Mouse (Mus musculus) lung, embryonic 14.5 days (tissue): ENCODE measurements around the gene Map6. TPM values are rescaled to one million over a fixed set of nuclear protein-coding genes. Genes with fewer than 3 reads are reported as not detected.
A peak's percentile ranks its signal among the peaks of the same experiment; 100 is the strongest.

ENCODE experiments used
- ATAC-seq: fragments of 200-750 bp; cut with Nextera tagmentation; 2 replicates; pipeline ENCODE4 v1.8.0; 2017; ENCODE audit warnings: mild to moderate bottlenecking, moderate TSS enrichment, moderate library complexity; ENCODE audit not compliant: insufficient read depth
- DNase-seq: peaks from one replicate; pipeline ENCODE4 v3.0.0-alpha.2; 2015
- H3K27ac ChIP-seq: fragments of 300-500 bp; sonication (generic); 2 replicates; pipeline ENCODE4 v1.5.1; 2014; ENCODE audit warnings: low read depth, mild to moderate bottlenecking, moderate library complexity
- H3K27me3 ChIP-seq: fragments of 300-500 bp; sonication (generic); 2 replicates; pipeline ENCODE4 v1.6.1; 2014; ENCODE audit warnings: low read length, control low read depth; ENCODE audit not compliant: insufficient read depth
- H3K36me3 ChIP-seq: fragments of 300-500 bp; sonication (generic); 2 replicates; pipeline ENCODE4 v1.6.1; 2014; ENCODE audit warnings: control low read depth; ENCODE audit not compliant: insufficient read depth
- H3K4me1 ChIP-seq: fragments of 300-500 bp; sonication (generic); 2 replicates; pipeline ENCODE4 v1.6.1; 2014; ENCODE audit warnings: antibody characterized with exemption, control low read depth; ENCODE audit not compliant: insufficient read depth
- H3K4me2 ChIP-seq: fragments of 300-500 bp; sonication (generic); 2 replicates; pipeline ENCODE4 v1.6.1; 2014; ENCODE audit warnings: mild to moderate bottlenecking
- H3K4me3 ChIP-seq: fragments of 300-500 bp; sonication (generic); 2 replicates; pipeline ENCODE4 v1.5.1; 2014; ENCODE audit warnings: low read depth, low read length
- H3K9ac ChIP-seq: fragments of 300-500 bp; sonication (generic); 2 replicates; pipeline ENCODE4 v1.6.1; 2014
- H3K9me3 ChIP-seq: fragments of 300-500 bp; sonication (generic); 2 replicates; pipeline ENCODE4 v1.6.1; 2016; ENCODE audit warnings: low read depth, low read length, control low read depth
- CTCF ChIP-seq: IDR thresholded peaks from 2 replicates; pipeline ENCODE4 v1.5.1; 2016; ENCODE audit warnings: antibody characterized with exemption, low read depth
- WGBS: fragments of 180-500 bp; shearing (Covaris S2); extraction: QIAGEN DNeasy Blood & Tissue Kit; methylation state at CpG from one replicate; pipeline ENCODE4 v1.1.7; 2014; 5-methylcytosine and 5-hydroxymethylcytosine counted together
- polyA plus RNA-seq: library from polyadenylated mRNA; unstranded; fragments of >200 nt; fragmentation: Nextera tagmentation; extraction: Ambion mirVana; gene quantifications from 2 replicates; pipeline ENCODE4 v1.2.1, GENCODE M21; 2014

Gene Map6
- polyA plus RNA-seq, 1 experiment from 2014 or later = 2.0 TPM

GRCm38 (mm10) chr7:99380491-99381213, 113.4 kb downstream of the Map6 start:
- H3K4me3 ChIP-seq = peak overlapping the region; percentile 63
- peaks cover 22% of the 10 kb centered on the region for H3K4me1 ChIP-seq
- no peaks in the 10 kb centered on the region for H3K9me3 ChIP-seq
- WGBS = under 1% methylated on average over 24 of the region's 24 CpGs
- DNase-seq (peak; percentile 84), ATAC-seq (peak; percentile 73)
- H3K27ac ChIP-seq = peak overlapping the region; percentile 93
- H3K4me2 ChIP-seq = peak overlapping the region; percentile 95
- H3K36me3 ChIP-seq = no peaks in the 10 kb centered on the region
- peak; percentile 70 for TF ChIP-seq CTCF
- no peaks in the 10 kb centered on the region for H3K27me3 ChIP-seq
- peak overlapping the region; percentile 72 for H3K9ac ChIP-seq

DNA sequence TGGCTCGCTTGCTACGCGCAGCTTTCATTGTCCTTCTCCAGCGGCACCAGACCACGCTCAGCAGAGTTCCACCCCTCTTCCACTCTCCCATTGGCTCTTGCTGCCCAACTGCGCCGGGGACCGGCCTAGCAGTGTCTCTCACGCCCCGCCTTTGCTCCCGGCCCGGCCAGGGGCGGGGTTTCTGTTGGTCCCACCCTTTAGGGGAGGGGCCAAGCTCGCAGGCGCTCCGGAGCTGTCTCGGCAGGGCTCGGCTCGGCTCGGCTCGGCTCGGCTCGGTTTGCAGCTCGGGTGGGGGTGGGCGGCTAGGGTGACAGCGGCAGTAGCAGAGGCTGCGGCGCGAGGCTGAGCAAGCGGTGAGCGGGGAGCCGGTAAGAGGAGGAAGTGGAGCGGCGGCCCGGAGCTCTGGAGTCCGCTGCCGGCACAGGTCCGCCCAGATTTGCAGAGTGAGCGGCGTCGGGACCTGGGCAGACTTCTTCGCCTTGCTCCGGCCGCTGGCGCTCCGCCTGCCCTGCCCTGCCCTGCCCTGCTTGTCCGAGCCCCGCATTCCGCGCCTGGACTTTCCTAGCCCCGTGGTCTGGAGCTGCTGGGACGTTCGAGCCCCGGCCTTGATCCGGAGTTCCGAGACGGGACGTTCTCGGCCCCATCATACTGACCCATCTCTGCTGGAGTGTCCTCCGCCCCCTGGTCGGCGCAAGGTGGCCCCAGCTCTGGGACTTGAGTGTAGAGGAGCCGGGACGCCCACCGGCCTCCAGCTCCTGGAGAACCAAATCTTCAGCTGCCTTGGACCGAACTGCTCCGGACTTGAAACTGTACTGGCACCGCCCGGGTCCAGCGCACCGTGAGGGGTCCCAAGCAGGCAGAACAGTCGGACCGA, 114.2 kb downstream of the Map6 start, which contains the start of gene Gdpd5:
TSS of gene Gdpd5 (plus strand) at position 201 of the 874 bp plus-strand sequence.
- Histone ChIP-seq H3K9me3 (no peaks in the 10 kb centered on the region), H3K27me3 (no peaks in the 10 kb centered on the region), H3K4me3 (peak within 1 kb of the TSS; percentile 63), H3K4me2 (peak within 1 kb of the TSS; percentile 95), H3K36me3 (no peaks in the 10 kb centered on the region), H3K9ac (peak within 1 kb of the TSS; percentile 72), H3K4me1 (peaks cover 22% of the 10 kb centered on the region), H3K27ac (peak within 1 kb of the TSS; percentile 93)
- TF ChIP-seq CTCF = no peak
- ATAC-seq (peak; percentile 96), DNase-seq (peak; percentile 99)
- WGBS = under 1% methylated on average over 73 of the region's 73 CpGs

DNA sequence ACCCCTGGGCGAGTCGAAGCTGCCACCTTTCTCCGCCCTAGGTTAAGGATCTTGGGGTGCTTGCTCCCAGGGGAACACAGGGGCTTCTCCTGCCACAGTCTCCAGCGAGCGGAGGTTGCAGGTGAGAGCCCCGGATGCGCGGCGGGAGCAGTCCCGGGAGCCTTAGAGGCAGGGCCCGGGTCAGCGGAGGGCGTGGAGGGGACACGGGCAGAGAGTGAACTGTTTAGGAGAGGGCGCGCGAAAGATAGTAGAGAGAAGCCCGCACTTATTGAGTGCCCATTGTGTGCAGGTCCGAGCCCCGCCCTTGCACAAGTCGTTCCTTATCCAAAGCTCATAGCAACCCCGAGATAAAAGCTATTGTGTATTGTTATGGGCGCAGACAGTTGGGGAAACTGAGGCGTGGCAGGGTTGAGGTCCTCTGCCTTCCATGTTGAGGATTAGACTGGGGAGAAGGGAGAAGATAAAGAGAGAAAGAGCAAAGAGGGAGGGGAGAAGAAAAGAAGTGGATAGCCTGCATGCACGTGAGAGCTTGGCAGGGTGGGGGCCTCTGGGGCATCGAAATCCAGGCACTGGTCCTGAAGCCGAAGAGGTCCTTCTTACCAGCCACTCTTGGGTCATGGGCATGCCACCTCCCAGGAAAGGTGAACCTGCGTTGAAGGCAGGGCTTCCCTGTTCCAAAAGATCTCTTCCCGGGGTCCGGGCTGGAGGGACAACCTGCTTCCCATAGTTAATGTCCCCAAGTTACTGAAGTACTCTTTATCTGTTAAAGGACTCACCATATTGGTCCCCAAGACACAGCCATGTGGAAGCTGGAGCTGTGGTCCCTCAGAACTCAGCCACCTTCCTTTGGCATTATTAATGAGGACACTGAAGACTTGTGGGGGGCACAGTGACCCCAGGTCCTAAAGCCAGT, 115.1 kb downstream of the Map6 start:
- WGBS = 6% methylated on average over 30 of the region's 30 CpGs
- H3K4me1 ChIP-seq = peaks cover 22% of the 10 kb centered on the region
- H3K9ac ChIP-seq = peak overlapping the region; percentile 68
- H3K27me3 ChIP-seq = no peaks in the 10 kb centered on the region
- DNase-seq = peak; percentile 19
- H3K27ac ChIP-seq = peak overlapping the region; percentile 77; the same call in 1 of the 2 replicates
- no peaks in the 10 kb centered on the region for H3K36me3 ChIP-seq
- TF ChIP-seq CTCF = no peak
- peak overlapping the region; percentile 95 for H3K4me2 ChIP-seq
- no peaks in the 10 kb centered on the region for H3K9me3 ChIP-seq
- H3K4me3 ChIP-seq = peak overlapping the region; percentile 63
- no peak for ATAC-seq

DNA sequence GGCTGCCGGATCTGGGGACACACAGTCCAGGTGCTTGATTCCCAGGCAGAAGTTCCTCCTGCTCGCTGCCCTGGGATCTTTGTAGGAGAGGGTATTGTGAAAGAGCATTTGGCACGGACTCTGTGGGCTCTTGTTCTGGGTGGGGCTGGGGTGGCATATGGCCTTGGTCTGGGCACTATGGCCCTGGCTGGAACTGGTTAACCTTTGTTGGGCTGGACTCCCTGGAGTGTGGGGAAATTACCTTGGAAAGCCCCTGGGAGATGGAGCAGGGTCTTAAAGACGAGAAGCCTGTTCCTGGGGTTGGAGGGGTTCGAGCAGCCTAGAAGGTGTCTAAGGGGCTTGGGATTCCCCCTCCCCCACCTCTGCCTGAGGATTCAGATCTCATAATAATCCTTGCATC, 116.0 kb downstream of the Map6 start:
- DNase-seq (no peak), ATAC-seq (no peak)
- TF ChIP-seq CTCF = no peak
- H3K4me2 ChIP-seq = peak overlapping the region; percentile 95
- no peaks in the 10 kb centered on the region for H3K27me3 ChIP-seq
- no peaks in the 10 kb centered on the region for H3K36me3 ChIP-seq
- peak overlapping the region; percentile 68 for H3K9ac ChIP-seq
- WGBS = 60% methylated on average over 5 of the region's 5 CpGs
- H3K27ac ChIP-seq = peak overlapping the region; percentile 65
- H3K4me1 ChIP-seq = peaks cover 22% of the 10 kb centered on the region
- no peaks in the 10 kb centered on the region for H3K9me3 ChIP-seq
- peak overlapping the region; percentile 63 for H3K4me3 ChIP-seq

GRCm38 (mm10) chr7:99384101-99384611, 116.9 kb downstream of the Map6 start:
- Histone ChIP-seq H3K9me3 (no peaks in the 10 kb centered on the region), H3K9ac (peak overlapping the region; percentile 68), H3K4me1 (peaks cover 21% of the 10 kb centered on the region), H3K27ac (peak overlapping the region; percentile 65), H3K4me2 (peak overlapping the region; percentile 95), H3K27me3 (no peaks in the 10 kb centered on the region), H3K36me3 (no peaks in the 10 kb centered on the region), H3K4me3 (no peak overlapping the region; the same call in 1 of the 2 replicates)
- DNase-seq (peak; percentile 71), ATAC-seq (no peak)
- WGBS = 15% methylated on average over 4 of the region's 4 CpGs
- peak; percentile 32; the same call in 1 of the 2 replicates for TF ChIP-seq CTCF

GRCm38 (mm10) chr7:99386030-99386429, 118.8 kb downstream of the Map6 start:
- no peak overlapping the region for H3K4me3 ChIP-seq
- no peaks in the 10 kb centered on the region for H3K27me3 ChIP-seq
- H3K4me2 ChIP-seq = no peak overlapping the region
- 64% methylated on average over 5 of the region's 5 CpGs for WGBS
- ATAC-seq (no peak), DNase-seq (no peak)
- no peak for TF ChIP-seq CTCF
- H3K9me3 ChIP-seq = no peaks in the 10 kb centered on the region
- H3K4me1 ChIP-seq = peaks cover 12% of the 10 kb centered on the region; the same call in 1 of the 2 replicates
- no peaks in the 10 kb centered on the region; the same call in 1 of the 2 replicates for H3K36me3 ChIP-seq
- no peak overlapping the region for H3K9ac ChIP-seq
- no peak overlapping the region for H3K27ac ChIP-seq

Other genes starting within 250 kb of the Map6 start
- gene Uvrag, start 126.3 kb upstream of the Map6 start, polyA plus RNA-seq = 22.0 and 25.1 TPM in 2 replicates
- gene Dgat2, start 84.7 kb upstream of the Map6 start, polyA plus RNA-seq = 17.0 and 25.2 TPM in 2 replicates
- gene Mogat2, start 28.8 kb upstream of the Map6 start, polyA plus RNA-seq = 1.4 and 1.6 TPM in 2 replicates
- 663 and 691 TPM in 2 replicates for gene Serpinh1, start 85.8 kb downstream of the Map6 start, polyA plus RNA-seq
- 20.2 and 21.8 TPM in 2 replicates for gene Gdpd5, start 114.0 kb downstream of the Map6 start, polyA plus RNA-seq
- gene Klhl35, start 198.6 kb downstream of the Map6 start, polyA plus RNA-seq = 0.95 and 1.2 TPM in 2 replicates
- 922 and 969 TPM in 2 replicates for gene Rps3, start 216.3 kb downstream of the Map6 start, polyA plus RNA-seq